Comparison of ENCODE assay signal across 8 mouse cellular contexts in genomic region chr12:83950493-83950839, GRCm38 (mm10). TPM values are rescaled to one million over a fixed set of nuclear protein-coding genes. Genes with fewer than 3 reads are reported as not detected.
A peak's percentile ranks its signal among the peaks of the same experiment; 100 is the strongest.
DNase-seq lines count a peak whose midpoint lies in the region; TF ChIP-seq lines count a peak whose summit lies in the region.

TSS of gene Riox1 (plus strand) at chr12:83950608.

- H3K9me3 ChIP-seq in megakaryocyte, embryonic 14.5 days, result no peaks in the 10 kb centered on the region

- TF ChIP-seq POLR2A in cortical plate, adult 2 months (IDR thresholded peaks at IDR 0.05; ENCODE audit: extremely low read depth, insufficient read depth, low read length), result peak; percentile 62; the same call in 1 of the 2 replicates

- TF ChIP-seq CTCF in cortical plate, adult 2 months (IDR thresholded peaks at IDR 0.05; ENCODE audit: extremely low read depth, insufficient read depth, low read length), result no peak

- no peaks in the 10 kb centered on the region for H3K27me3 ChIP-seq in megakaryocyte, embryonic 14.5 days (replicated peaks)

- peak within 1 kb of the TSS; percentile 52 for H3K4me3 ChIP-seq in cortical plate, adult 2 months (ENCODE audit: insufficient read depth, low read length)
- H3K4me3 ChIP-seq in megakaryocyte, embryonic 14.5 days (replicated peaks), result peak within 1 kb of the TSS; percentile 99

- peaks cover 29% of the 10 kb centered on the region for H3K36me3 ChIP-seq in megakaryocyte, embryonic 14.5 days (replicated peaks; ENCODE audit: low read length)

- peaks cover 5% of the 10 kb centered on the region; the same call in 1 of the 2 replicates for H3K4me1 ChIP-seq in cortical plate, adult 2 months (ENCODE audit: control insufficient read depth, insufficient read depth, low read length)
- peaks cover 69% of the 10 kb centered on the region for H3K4me1 ChIP-seq in megakaryocyte, embryonic 14.5 days

- DNase-seq in ZHBTc4 (ENCODE audit: low read depth, low spot score), result peak; percentile 90
- DNase-seq in gastrocnemius, adult 8-10 months (ENCODE audit: low spot score in 2 of 2), result peak; percentile 58 to 67
- DNase-seq in induced T-regulatory cell, adult 2 months (ENCODE audit: low read depth), result peak; percentile 85
- peak; percentile 71 to 80 for DNase-seq in left cerebral cortex, adult 8-10 months (ENCODE audit: low spot score in 2 of 2)
- peak; percentile 90 for DNase-seq in right cerebral cortex, postnatal 10 days (ENCODE audit: low spot score in 2 of 2)
- DNase-seq in urinary bladder, postnatal 36 days (ENCODE audit: low spot score in 2 of 2), result peak; percentile 80 to 83

- peak within 1 kb of the TSS; percentile 79 for H3K27ac ChIP-seq in cortical plate, adult 2 months (ENCODE audit: insufficient read depth, low read length)

RNA-seq across cellular contexts. Expression of gene Riox1, which starts in this region (rescaled TPM):
- polyA plus RNA-seq in cortical plate, adult 2 months (2012; rRNA removed), result 11.5 and 11.8 TPM in 2 replicates
- total RNA-seq in gastrocnemius, adult 8-10 months (2022), result 1 to 10 TPM; 2.8 to 4.0 (median 3.3) TPM
- 10 to 100 TPM; 15.6 to 19.2 (median 16.2) TPM for total RNA-seq in left cerebral cortex, adult 8-10 months (2022)
- polyA plus RNA-seq in megakaryocyte, embryonic 14.5 days (2012; ENCODE audit: insufficient read depth, low replicate concordance), result 27.4 and 68.6 TPM in 2 replicates

Comparison
In these comparisons a context has a peak if more than half of its experiments do, and no peak if none do; other contexts are left out.
1. Peak in every context shown above with its lines: DNase-seq, H3K4me3 ChIP-seq and H3K27ac ChIP-seq.